Mouse (Mus musculus): ENCODE data around the gene Garem2.
A peak's percentile ranks its signal among the peaks of the same experiment; 100 is the strongest.
"Not testable (repeated sequence)": the region's sequence is repeated elsewhere in the genome, so short reads cannot be mapped to it uniquely, and the experiment has no call there.

Gene Garem2

GRCm38 (mm10) chr5:30104841-30105667 is at the start of gene Garem2:
Gene Garem2, plus strand, starts transcription at chr5:30105161.
- DNase-seq = peak in 1 of 2 experiments; percentile 20

DNA sequence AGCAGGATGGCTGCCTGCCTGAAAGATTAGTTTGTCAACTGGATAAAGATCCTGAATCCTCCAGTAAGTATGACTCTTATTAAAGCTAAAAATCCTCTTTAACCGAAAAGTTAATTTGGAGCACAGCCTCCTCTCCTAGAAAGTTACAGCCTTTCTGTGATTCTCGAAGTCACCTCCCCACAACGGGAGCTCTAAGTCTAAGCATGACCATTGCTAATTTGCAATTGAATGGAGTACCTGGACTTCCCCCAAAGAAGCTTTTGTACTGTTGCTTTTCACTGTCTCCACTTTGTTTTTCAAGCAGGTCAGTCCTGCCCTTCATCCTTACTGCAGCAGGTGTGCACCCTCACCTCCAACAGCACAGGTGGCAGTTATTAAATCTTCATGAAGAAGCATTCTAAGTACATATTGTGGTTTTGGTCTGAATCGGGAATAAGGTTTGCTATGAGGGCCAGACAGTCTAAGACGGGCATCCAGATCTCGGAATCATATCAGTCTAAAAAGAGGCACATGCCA is 46.7 kb upstream of the Garem2 start:
- no peak for DNase-seq

DNA sequence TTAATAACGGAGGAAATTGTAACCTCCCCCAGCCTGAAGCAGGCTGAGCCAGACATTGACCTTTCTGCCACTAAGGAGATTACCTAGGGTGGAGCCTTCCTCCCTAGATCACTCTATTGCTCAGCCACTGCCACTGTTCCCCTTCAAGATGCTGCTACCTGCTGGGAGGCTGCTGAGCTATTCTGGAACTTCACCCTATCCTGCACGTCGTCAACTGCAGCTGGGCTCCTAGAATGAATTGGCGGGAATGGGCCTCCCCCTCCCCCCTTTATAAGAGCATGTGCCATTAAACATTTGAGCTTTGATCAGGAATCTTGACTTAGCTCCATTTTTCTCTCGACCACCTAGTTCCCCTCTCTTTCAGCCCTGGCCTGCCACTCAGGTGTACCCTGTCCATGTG is 45.4 kb upstream of the Garem2 start:
- not testable (repeated sequence) for DNase-seq

GRCm38 (mm10) chr5:30067726-30068125 is 37.2 kb upstream of the Garem2 start:
- DNase-seq = no peak

GRCm38 (mm10) chr5:30071677-30072076 is 33.3 kb upstream of the Garem2 start:
- no peak for DNase-seq

DNA sequence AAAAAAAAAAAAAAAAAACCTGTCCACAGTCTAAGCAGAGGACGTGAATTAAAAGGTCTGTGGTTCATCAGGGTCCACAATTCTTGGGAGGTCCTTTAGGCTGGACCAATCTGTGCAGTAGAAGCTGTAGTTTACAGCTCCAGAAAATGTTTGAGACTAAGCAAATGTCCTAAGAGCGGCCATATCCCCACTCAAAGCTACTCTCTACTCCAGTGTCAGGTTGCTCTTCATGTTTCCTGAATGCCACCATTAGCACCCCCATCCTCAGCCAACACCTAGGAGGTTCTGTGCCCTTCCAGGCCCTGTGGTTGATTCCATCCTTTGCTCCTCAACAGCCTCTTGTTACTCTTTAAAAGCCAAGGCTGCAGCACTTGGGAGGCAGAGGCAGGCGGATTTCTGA is 32.6 kb upstream of the Garem2 start:
- DNase-seq = no peak

- peak; percentile 72 to 77 for DNase-seq
These were observed 31.8 kb upstream of the Garem2 start, which contains the start of gene Tyms for GRCm38 (mm10) chr5:30072825-30073821. Gene Tyms, minus strand, starts transcription at chr5:30073617.

DNA sequence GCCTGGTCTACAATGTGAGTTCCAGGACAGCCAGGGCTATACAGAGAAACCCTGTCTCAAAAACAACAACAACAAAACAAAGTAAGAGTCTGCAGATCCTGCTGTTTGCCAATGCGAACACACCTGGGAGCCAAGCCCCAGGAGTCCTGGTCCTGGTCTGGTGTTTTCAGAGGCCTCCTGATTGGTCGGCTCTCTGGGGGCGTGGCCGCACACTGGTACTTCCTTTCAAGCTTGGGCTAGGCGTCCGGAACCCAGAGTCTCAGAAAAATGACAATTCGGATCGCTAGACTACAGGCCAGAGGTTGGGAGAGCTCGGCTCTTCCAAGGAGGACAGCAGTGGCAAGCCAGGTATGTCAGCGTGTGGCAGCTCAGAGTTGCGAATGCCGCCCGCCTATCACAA is 12.3 kb upstream of the Garem2 start:
- DNase-seq = no peak

DNA sequence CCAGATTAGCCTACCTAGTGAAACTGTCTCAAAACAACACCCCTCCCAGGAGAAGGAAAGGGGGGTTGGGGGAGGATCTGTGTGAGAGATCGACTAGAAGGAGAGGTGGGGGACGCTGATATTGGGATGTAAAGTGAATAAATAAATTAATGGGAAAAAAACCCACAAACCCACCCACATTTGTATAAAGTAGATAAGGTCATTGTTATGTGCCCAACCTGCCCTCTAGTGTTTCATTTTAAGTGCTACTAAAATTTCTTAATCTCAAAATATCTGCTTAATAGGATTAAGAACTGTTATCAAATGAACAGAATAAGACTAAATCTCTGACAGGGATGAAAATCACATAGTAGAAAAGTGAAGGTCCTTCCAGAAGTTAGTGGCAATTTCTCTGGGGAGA is 10.6 kb upstream of the Garem2 start:
- DNase-seq = no peak

DNA sequence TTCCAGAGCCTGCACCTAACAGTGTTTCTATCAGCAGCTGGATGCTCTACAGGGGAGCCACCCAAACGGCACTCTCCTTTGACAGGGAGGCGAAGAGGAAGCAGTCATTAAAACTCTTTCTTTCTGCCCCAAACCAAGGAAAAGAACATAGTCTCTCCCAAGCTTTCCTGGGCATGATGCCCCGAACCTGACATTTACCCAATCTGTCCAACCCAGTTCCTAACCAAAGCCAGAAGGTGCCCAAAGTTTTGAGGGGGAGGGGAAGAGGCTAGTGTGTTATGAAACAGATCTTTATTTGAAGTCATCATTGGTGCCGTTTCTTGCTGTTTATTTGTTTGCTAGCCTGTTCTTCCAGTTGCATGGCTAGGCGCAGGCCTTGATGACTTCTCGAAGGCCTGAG is 9.2 kb upstream of the Garem2 start:
- DNase-seq = no peak

DNA sequence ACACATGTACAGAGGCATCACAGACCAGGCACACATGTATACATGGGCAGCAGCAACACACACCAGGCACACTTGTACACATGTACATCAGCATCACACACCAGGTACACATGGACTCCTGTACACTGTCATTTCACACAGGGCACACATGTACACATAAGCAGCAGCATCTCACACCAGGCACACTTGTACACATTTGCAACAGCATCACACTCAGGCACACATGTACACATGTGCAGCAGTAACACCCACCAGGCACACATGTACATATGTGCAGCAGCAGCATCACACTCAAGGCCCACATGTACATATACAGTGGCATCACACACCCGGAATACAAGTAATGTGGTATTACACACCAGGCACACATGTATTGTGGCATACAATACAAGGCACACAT is 6.7 kb upstream of the Garem2 start:
- DNase-seq = no peak

DNA sequence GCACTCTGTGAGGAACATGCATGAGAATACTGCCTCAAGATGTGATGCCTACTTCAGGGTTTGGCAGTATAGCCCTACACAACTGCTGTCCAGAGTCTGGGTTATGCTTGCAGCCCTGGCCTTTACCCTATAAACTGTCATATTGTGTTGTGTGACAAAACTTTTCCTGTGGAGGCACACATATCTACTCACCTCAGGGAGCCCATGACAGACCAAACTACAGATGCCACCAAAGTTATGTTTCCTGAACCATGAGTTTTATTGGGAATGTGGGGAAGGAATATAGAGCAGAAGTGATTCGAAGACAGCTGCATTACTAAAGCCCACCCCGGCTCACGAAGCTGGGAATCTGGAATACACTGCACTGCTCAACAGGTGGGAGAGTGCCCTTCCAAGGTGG is 1.6 kb upstream of the Garem2 start:
- DNase-seq = no peak

DNA sequence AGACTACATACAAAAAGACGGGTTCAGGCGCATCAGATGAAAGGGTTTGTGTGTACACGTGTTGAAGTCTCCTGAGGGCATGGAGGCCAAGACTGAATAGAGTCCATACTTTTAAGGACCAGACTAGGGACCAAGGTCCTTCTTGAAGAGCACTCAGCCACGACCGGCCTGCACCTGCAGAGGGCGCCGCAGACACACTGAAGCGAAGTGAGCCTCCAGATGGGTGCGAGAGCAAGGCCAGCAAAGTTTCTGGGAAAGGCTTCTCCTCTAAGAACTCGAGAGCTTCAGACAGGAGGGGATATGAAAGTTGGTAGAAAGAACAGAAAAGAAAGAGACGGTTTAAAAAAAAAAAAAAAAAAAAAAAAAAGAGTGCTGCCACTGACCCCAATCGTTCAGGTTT is 622 bp upstream of the Garem2 start:
- DNase-seq = peak; percentile 55 to 73

- peak in 1 of 2 experiments; percentile 36 for DNase-seq
These were observed 823 bp downstream of the Garem2 start, which contains the start of gene 3110082J24Rik for GRCm38 (mm10) chr5:30105668-30106300. Gene 3110082J24Rik, minus strand, starts transcription at chr5:30106086.

GRCm38 (mm10) chr5:30106756-30107155 is 1.8 kb downstream of the Garem2 start:
- no peak for DNase-seq

- peak in 1 of 2 experiments; percentile 23 for DNase-seq
These were observed 2.2 kb downstream of the Garem2 start for GRCm38 (mm10) chr5:30107186-30107585.

GRCm38 (mm10) chr5:30107611-30108041 is 2.7 kb downstream of the Garem2 start:
- DNase-seq = no peak

- DNase-seq = no peak
These were observed 3.3 kb downstream of the Garem2 start for GRCm38 (mm10) chr5:30108233-30108632.

GRCm38 (mm10) chr5:30109899-30110298 is 4.9 kb downstream of the Garem2 start:
- DNase-seq = no peak

- no peak for DNase-seq
These were observed 5.6 kb downstream of the Garem2 start for GRCm38 (mm10) chr5:30110371-30111060.

- DNase-seq = peak in 1 of 2 experiments; percentile 64
These were observed 6.2 kb downstream of the Garem2 start for GRCm38 (mm10) chr5:30111126-30111525.

- no peak for DNase-seq
These were observed 6.8 kb downstream of the Garem2 start for GRCm38 (mm10) chr5:30111771-30112170.

All from cerebellum, postnatal 14 days (tissue).